Mouse (Mus musculus): ENCODE data around the gene Cabp7.
A peak's percentile ranks its signal among the peaks of the same experiment; 100 is the strongest.
"Not testable (repeated sequence)": the region's sequence is repeated elsewhere in the genome, so short reads cannot be mapped to it uniquely, and the experiment has no call there.

The Cabp7 gene

GRCm38 (mm10) chr11:4747285-4747684, 707 bp upstream of the Cabp7 start:
- no peak for DNase-seq (ENCODE audit: low spot score)

GRCm38 (mm10) chr11:4745969-4746368, 609 bp downstream of the Cabp7 start:
- DNase-seq (ENCODE audit: low spot score), result no peak

GRCm38 (mm10) chr11:4744691-4745090, 1.9 kb downstream of the Cabp7 start:
- DNase-seq (ENCODE audit: low spot score), result no peak

- DNase-seq (ENCODE audit: low spot score), result no peak
Observed at GRCm38 (mm10) chr11:4740785-4741184, 5.8 kb downstream of the Cabp7 start.

- DNase-seq (ENCODE audit: low spot score), result no peak
Observed at GRCm38 (mm10) chr11:4738719-4739118, 7.9 kb downstream of the Cabp7 start.

- DNase-seq (ENCODE audit: low spot score), result no peak
Observed at GRCm38 (mm10) chr11:4737682-4738081, 8.9 kb downstream of the Cabp7 start.

GRCm38 (mm10) chr11:4736355-4736754, 10.2 kb downstream of the Cabp7 start:
- no peak for DNase-seq (ENCODE audit: low spot score)

GRCm38 (mm10) chr11:4734179-4734578, 12.4 kb downstream of the Cabp7 start:
- no peak for DNase-seq (ENCODE audit: low spot score)

- no peak for DNase-seq (ENCODE audit: low spot score)
Observed at GRCm38 (mm10) chr11:4731781-4732180, 14.8 kb downstream of the Cabp7 start.

GRCm38 (mm10) chr11:4730913-4731312, 15.7 kb downstream of the Cabp7 start:
- DNase-seq (ENCODE audit: low spot score), result no peak

- no peak for DNase-seq (ENCODE audit: low spot score)
Observed at GRCm38 (mm10) chr11:4730096-4730495, 16.5 kb downstream of the Cabp7 start.

- DNase-seq (ENCODE audit: low spot score), result peak; percentile 83
Observed at GRCm38 (mm10) chr11:4729603-4730002, 17.0 kb downstream of the Cabp7 start.

- DNase-seq (ENCODE audit: low spot score), result no peak
Observed at GRCm38 (mm10) chr11:4721728-4722127, 24.9 kb downstream of the Cabp7 start.

GRCm38 (mm10) chr11:4720900-4721580, 25.5 kb downstream of the Cabp7 start:
- no peak for DNase-seq (ENCODE audit: low spot score)

GRCm38 (mm10) chr11:4720393-4720792, 26.2 kb downstream of the Cabp7 start:
- DNase-seq (ENCODE audit: low spot score), result no peak

- DNase-seq (ENCODE audit: low spot score), result no peak
Observed at GRCm38 (mm10) chr11:4719961-4720360, 26.6 kb downstream of the Cabp7 start.

- DNase-seq (ENCODE audit: low spot score), result peak; percentile 48
Observed at GRCm38 (mm10) chr11:4718548-4718947, 28.0 kb downstream of the Cabp7 start.

- no peak for DNase-seq (ENCODE audit: low spot score)
Observed at GRCm38 (mm10) chr11:4716530-4717236, 29.9 kb downstream of the Cabp7 start.

- DNase-seq (ENCODE audit: low spot score), result no peak
Observed at GRCm38 (mm10) chr11:4715596-4715995, 31.0 kb downstream of the Cabp7 start.

- no peak for DNase-seq (ENCODE audit: low spot score)
Observed at GRCm38 (mm10) chr11:4714727-4715126, 31.9 kb downstream of the Cabp7 start.

GRCm38 (mm10) chr11:4712822-4713221, 33.8 kb downstream of the Cabp7 start:
- no peak for DNase-seq (ENCODE audit: low spot score)

GRCm38 (mm10) chr11:4710188-4710587, 36.4 kb downstream of the Cabp7 start:
- not testable (repeated sequence) for DNase-seq (ENCODE audit: low spot score)

- no peak for DNase-seq (ENCODE audit: low spot score)
Observed at GRCm38 (mm10) chr11:4705178-4705577, 41.4 kb downstream of the Cabp7 start.

Data from ovary, adult 18-20 months (tissue).